Mouse (Mus musculus) T-helper 2 cell (primary cell): ENCODE data around the gene Gm20379.

ENCODE experiments used
- in situ Hi-C: fragments of 300-600 bp; cut with MboI, MseI; formaldehyde crosslinking; loops from one replicate; pipeline ENCODE4 v1.15.1; 2025; ENCODE audit warnings: high pct_unique_total_duplicates

Gm20379 gene

GRCm38 (mm10) chr13:92332103-92332879 is 26.5 kb downstream of the Gm20379 start:
- in situ Hi-C loops = loop anchor here (25.0 kb wide), 1 partner anchor 420 kb away; no protein-coding TSS in a partner anchor

DNA sequence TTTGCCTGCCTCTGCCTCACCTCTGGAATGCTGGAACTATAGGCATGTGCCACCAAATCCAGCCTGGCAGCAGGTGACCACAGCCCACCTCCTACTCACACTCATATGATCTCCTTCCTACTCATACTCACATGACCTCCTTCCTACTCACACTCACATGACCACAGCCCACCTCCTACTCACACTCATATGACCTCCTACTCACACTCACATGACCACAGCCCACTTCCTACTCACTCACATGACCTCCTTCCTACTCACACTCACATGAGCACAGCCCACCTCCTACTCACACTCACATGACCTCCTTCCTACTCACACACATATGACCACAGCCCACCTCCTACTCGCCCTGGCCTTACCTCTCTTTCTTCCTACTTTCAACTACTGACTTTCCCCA is 31.1 kb downstream of the Gm20379 start:
- in situ Hi-C loops = loop anchor here (25.0 kb wide), 1 partner anchor 425 kb away; no protein-coding TSS in a partner anchor

GRCm38 (mm10) chr13:92337773-92338462 is 32.1 kb downstream of the Gm20379 start:
- in situ Hi-C loops = loop anchor here (25.0 kb wide), 1 partner anchor 426 kb away; no protein-coding TSS in a partner anchor

DNA sequence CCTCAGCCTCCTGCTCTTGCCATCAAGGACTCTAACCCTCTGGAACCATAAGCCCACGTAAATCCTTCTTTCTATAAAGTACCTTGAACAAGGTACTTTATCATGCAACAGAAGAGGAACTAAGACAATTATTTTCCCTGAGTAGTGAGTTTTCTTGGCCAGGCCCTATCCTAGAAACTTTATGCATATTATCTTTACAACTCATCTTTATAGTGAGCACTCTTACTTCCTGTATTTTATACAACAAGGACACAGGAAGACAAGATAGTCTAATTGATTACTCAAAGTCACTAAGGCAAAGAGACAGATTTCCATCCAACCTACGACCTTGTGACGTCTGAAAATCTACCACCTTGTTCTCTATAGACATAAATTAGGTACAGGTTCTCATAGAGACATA is 34.0 kb downstream of the Gm20379 start:
- in situ Hi-C loops = loop anchor here (25.0 kb wide), 1 partner anchor 427 kb away; no protein-coding TSS in a partner anchor

GRCm38 (mm10) chr13:92344033-92344432 is 38.3 kb downstream of the Gm20379 start:
- in situ Hi-C loops = loop anchor here (25.0 kb wide), 1 partner anchor 432 kb away; no protein-coding TSS in a partner anchor

GRCm38 (mm10) chr13:92346338-92346737 is 40.6 kb downstream of the Gm20379 start:
- in situ Hi-C loops = loop anchor here (25.0 kb wide), 1 partner anchor 434 kb away; no protein-coding TSS in a partner anchor

GRCm38 (mm10) chr13:92351100-92351499 is 45.3 kb downstream of the Gm20379 start:
- in situ Hi-C loops = no loop called here

DNA sequence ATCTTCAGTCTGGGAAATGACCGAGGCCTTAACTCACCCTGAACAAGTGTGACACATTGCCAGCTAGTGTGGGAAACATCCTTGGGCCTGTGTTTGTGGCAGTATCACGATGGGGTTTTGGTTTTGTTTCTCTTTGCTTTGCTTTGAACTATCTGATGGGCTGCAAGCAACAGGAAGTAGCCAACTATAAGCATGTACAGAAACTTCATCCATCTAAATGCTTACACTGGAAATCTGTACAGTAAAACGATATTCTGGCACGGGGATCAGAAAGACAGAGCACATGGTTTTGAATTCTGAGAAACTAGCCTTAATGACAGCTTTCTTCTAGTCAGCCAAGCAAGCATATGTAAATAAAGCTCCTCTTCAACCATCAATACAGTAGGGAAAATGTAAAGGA is 48.2 kb downstream of the Gm20379 start:
- in situ Hi-C loops = no loop called here

GRCm38 (mm10) chr13:92354456-92355271 is 48.9 kb downstream of the Gm20379 start, which contains the start of the genes Dhfr and Msh3:
Dhfr (plus strand) TSS chr13:92354726.
Msh3 (minus strand) TSS chr13:92355003.
- in situ Hi-C loops = no loop called here

DNA sequence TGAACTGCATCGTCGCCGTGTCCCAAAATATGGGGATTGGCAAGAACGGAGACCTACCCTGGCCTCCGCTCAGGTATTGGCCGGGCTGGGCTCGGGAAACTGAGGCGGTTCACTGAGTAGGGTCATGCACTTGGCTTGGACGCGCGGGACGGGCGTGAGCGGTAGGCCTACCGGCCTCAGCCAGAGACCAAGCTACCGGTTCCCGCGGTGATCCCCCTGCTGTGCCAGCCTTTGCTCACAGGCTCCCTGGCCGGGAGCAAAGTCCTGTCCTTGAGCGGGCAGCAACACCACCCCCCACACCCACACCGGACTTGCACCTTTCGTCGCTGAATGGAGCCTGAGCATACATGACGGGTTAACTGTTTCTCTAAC is 49.5 kb downstream of the Gm20379 start:
- in situ Hi-C loops = no loop called here

DNA sequence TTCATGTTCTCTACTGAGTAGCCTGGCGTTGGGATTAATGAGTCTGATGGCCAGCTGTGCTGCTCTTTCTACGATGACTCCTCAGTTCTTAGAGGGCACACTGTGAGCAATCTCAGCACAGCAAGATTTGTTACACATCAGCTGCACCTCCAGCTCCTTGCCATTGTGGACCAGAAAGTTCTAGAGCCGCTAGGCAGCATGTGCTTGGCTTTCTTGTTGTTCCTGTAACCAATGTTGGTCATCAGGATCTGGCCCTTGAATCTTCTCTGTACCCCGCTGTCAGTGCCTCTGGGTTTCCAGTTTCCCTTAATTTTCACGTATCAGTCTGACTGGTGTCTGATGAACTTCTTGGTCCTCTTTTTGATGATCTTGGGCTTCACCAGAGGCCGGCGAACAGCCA is 50.6 kb downstream of the Gm20379 start:
- in situ Hi-C loops = no loop called here
